27 mouse cellular contexts compared by ENCODE assay signal in genomic region chrX:13978954-13979353, GRCm38 (mm10).
A peak's percentile ranks its signal among the peaks of the same experiment; 100 is the strongest.
DNase-seq lines count a peak whose midpoint lies in the region; ATAC-seq and TF ChIP-seq lines count a peak whose summit lies in the region.
"Had no signal": no experiment of that assay in that cellular context is flagged by ENCODE, and none has a peak within 500 bp of the region (broad histone marks: within the 10 kb centered on the region; RNA-seq: fewer than 3 reads in every experiment).

No protein-coding gene starts in this region.

- TF ChIP-seq CTCF in lung, postnatal 0 days (IDR thresholded peaks at IDR 0.05), result no peak
- no peak for TF ChIP-seq CTCF in lung, adult 2 months (IDR thresholded peaks at IDR 0.05; ENCODE audit: insufficient read depth, low read length)

- H3K36me3 ChIP-seq in lung, postnatal 0 days (ENCODE audit: insufficient read depth, low read length), result no peaks in the 10 kb centered on the region
- H3K36me3 ChIP-seq in midbrain, embryonic 16.5 days (ENCODE audit: control insufficient read depth, insufficient read depth, low read length), result no peaks in the 10 kb centered on the region
- H3K36me3 ChIP-seq: embryonic facial prominence, embryonic 10.5 days; embryonic facial prominence, embryonic 12.5 days; forebrain, embryonic 10.5 days; forebrain, embryonic 12.5 days; G1E had no signal

- no peak for TF ChIP-seq POLR2A in lung, adult 2 months (IDR thresholded peaks at IDR 0.05; ENCODE audit: borderline replicate concordance, extremely low read depth, low read depth, low read length)

- peak; percentile 13 for DNase-seq in lung, postnatal 0 days (ENCODE audit: low spot score)
- DNase-seq in lung, adult 2 months, result no peak
- DNase-seq in lung, postnatal 36 days, result peak; percentile 9
- DNase-seq in lung, postnatal 10 days, result no peak
- peak; percentile 36 for DNase-seq in gonadal fat pad, adult 2 months (ENCODE audit: low read depth)
- DNase-seq in large intestine, adult 2 months (ENCODE audit: low read depth, low spot score), result peak; percentile 40
- DNase-seq in urinary bladder, postnatal 4 days (ENCODE audit: low spot score in 2 of 2), result no peak
- DNase-seq: adrenal gland, adult 8-10 months; adrenal gland, postnatal 14 days; adrenal gland, postnatal 36 days; cerebellum, adult 11-12 months; cerebellum, adult 2 months; cerebellum, adult 9-10 months; cerebellum, postnatal 10 days; cerebellum, postnatal 25 days had no signal

- no peaks in the 10 kb centered on the region for H3K4me1 ChIP-seq in lung, postnatal 0 days (ENCODE audit: insufficient read depth, low read depth, low read length)
- no peaks in the 10 kb centered on the region for H3K4me1 ChIP-seq in lung, adult 2 months (ENCODE audit: control insufficient read depth, insufficient read depth, low read length)
- H3K4me1 ChIP-seq in midbrain, embryonic 16.5 days (ENCODE audit: control insufficient read depth, insufficient read depth, low read length), result no peaks in the 10 kb centered on the region
- H3K4me1 ChIP-seq: embryonic facial prominence, embryonic 10.5 days; embryonic facial prominence, embryonic 12.5 days; forebrain, embryonic 10.5 days; forebrain, embryonic 12.5 days had no signal

- H3K9me3 ChIP-seq in lung, postnatal 0 days (ENCODE audit: low read length), result no peaks in the 10 kb centered on the region
- no peaks in the 10 kb centered on the region for H3K9me3 ChIP-seq in midbrain, embryonic 16.5 days (replicated peaks; ENCODE audit: control insufficient read depth, low read length, poor library complexity, severe bottlenecking)
- H3K9me3 ChIP-seq: embryonic facial prominence, embryonic 10.5 days; embryonic facial prominence, embryonic 12.5 days; forebrain, embryonic 10.5 days; forebrain, embryonic 12.5 days; G1E had no signal

- H3K9ac ChIP-seq in lung, postnatal 0 days (replicated peaks; ENCODE audit: low read depth), result no peak overlapping the region
- no peak overlapping the region for H3K9ac ChIP-seq in midbrain, embryonic 16.5 days (ENCODE audit: low read depth, low read length)
- H3K9ac ChIP-seq: embryonic facial prominence, embryonic 12.5 days; forebrain, embryonic 12.5 days had no signal

- no peaks in the 10 kb centered on the region for H3K27me3 ChIP-seq in lung, postnatal 0 days (replicated peaks; ENCODE audit: insufficient read depth, low read length)
- no peaks in the 10 kb centered on the region for H3K27me3 ChIP-seq in midbrain, embryonic 16.5 days (ENCODE audit: control insufficient read depth, insufficient read depth, low read depth, low read length)
- H3K27me3 ChIP-seq: CH12.LX; embryonic facial prominence, embryonic 12.5 days; forebrain, embryonic 12.5 days had no signal

- TF ChIP-seq EP300 in lung, postnatal 0 days (IDR thresholded peaks at IDR 0.05), result no peak

- no peak overlapping the region for H3K4me3 ChIP-seq in lung, postnatal 0 days (ENCODE audit: low read depth, low read length)
- no peak overlapping the region for H3K4me3 ChIP-seq in lung, adult 2 months (replicated peaks; ENCODE audit: extremely low read depth, low read depth, low read length)
- no peak overlapping the region for H3K4me3 ChIP-seq in midbrain, embryonic 16.5 days (ENCODE audit: low read depth, low read length)
- H3K4me3 ChIP-seq: embryonic facial prominence, embryonic 10.5 days; embryonic facial prominence, embryonic 12.5 days; forebrain, embryonic 10.5 days; forebrain, embryonic 12.5 days had no signal

- ATAC-seq in lung, postnatal 0 days, result no peak
- no peak for ATAC-seq in midbrain, embryonic 16.5 days
- ATAC-seq: activated CD4-positive, CD25-positive, alpha-beta regulatory T cell, adult 4 months; CD4-positive, CD25-positive, alpha-beta regulatory T cell, adult 4 months; forebrain, embryonic 14.5 days; forebrain, embryonic 16.5 days; Patski had no signal

- no peak overlapping the region for H3K27ac ChIP-seq in lung, postnatal 0 days (ENCODE audit: low read length)
- H3K27ac ChIP-seq in midbrain, embryonic 16.5 days (ENCODE audit: low read length), result no peak overlapping the region
- H3K27ac ChIP-seq: embryonic facial prominence, embryonic 10.5 days; embryonic facial prominence, embryonic 12.5 days; forebrain, embryonic 10.5 days; forebrain, embryonic 12.5 days had no signal

- 69% methylated on average over 2 of the region's 2 CpGs for WGBS in lung, postnatal 0 days
- WGBS in lung, adult 2 months, result 68% methylated on average over 2 of the region's 2 CpGs
- 38% methylated on average over 2 of the region's 2 CpGs for WGBS in large intestine, adult 2 months
- WGBS in midbrain, embryonic 16.5 days, result 95% methylated on average over 2 of the region's 2 CpGs

- no peak overlapping the region for H3K4me2 ChIP-seq in lung, postnatal 0 days (replicated peaks; ENCODE audit: low read depth, low read length)
- H3K4me2 ChIP-seq in midbrain, embryonic 16.5 days (ENCODE audit: low read length), result no peak overlapping the region
- H3K4me2 ChIP-seq: embryonic facial prominence, embryonic 12.5 days; forebrain, embryonic 12.5 days had no signal

Comparison
In these comparisons a context has a peak if more than half of its experiments do, and no peak if none do; other contexts are left out.
1. DNase-seq: peak in lung, postnatal 0 days (single experiment), lung, postnatal 36 days (single experiment), gonadal fat pad, adult 2 months (single experiment) and large intestine, adult 2 months (single experiment); none in lung, adult 2 months (single experiment), lung, postnatal 10 days (single experiment) and urinary bladder, postnatal 4 days (0 of 2).